Mouse (Mus musculus) hindbrain, embryonic 11.5 days (tissue): ENCODE measurements around the gene Inpp5f. TPM values are rescaled to one million over a fixed set of nuclear protein-coding genes. Genes with fewer than 3 reads are reported as not detected.
A peak's percentile ranks its signal among the peaks of the same experiment; 100 is the strongest.

Experiments
- ATAC-seq: fragments of 200-750 bp; cut with Nextera tagmentation; 2 replicates; pipeline ENCODE4 v1.8.0; 2017; ENCODE audit warnings: mild to moderate bottlenecking, moderate TSS enrichment, moderate library complexity; ENCODE audit not compliant: low FRiP score
- DNase-seq: peaks from one replicate; pipeline ENCODE4 v3.0.0-alpha.2; 2015; ENCODE audit warnings: low spot score
- H3K27ac ChIP-seq: fragments of 300-500 bp; sonication (generic); 2 replicates; pipeline ENCODE4 v1.5.1; 2014; ENCODE audit warnings: mild to moderate bottlenecking, low read depth, low read length
- H3K27me3 ChIP-seq: fragments of 300-500 bp; sonication (generic); 2 replicates; pipeline ENCODE4 v1.6.1; 2014; ENCODE audit warnings: mild to moderate bottlenecking, low read length, moderate library complexity, mixed read lengths; ENCODE audit not compliant: control insufficient read depth, insufficient read depth
- H3K36me3 ChIP-seq: fragments of 300-500 bp; sonication (generic); 2 replicates; pipeline ENCODE4 v1.6.1; 2014; ENCODE audit warnings: mild to moderate bottlenecking, low read length, moderate library complexity, mixed read lengths; ENCODE audit not compliant: control insufficient read depth, insufficient read depth
- H3K4me1 ChIP-seq: fragments of 300-500 bp; sonication (generic); replicated peaks from 2 replicates; pipeline ENCODE4 v1.6.1; 2014; ENCODE audit warnings: low read length, mixed read lengths; ENCODE audit not compliant: control insufficient read depth, insufficient read depth
- H3K4me2 ChIP-seq: fragments of 300-500 bp; sonication (generic); replicated peaks from 2 replicates; pipeline ENCODE4 v1.6.1; 2014; ENCODE audit warnings: mild to moderate bottlenecking, low read depth, low read length
- H3K4me3 ChIP-seq: fragments of 300-500 bp; sonication (generic); 2 replicates; pipeline ENCODE4 v1.5.1; 2014; ENCODE audit warnings: low read depth, low read length
- H3K9ac ChIP-seq: fragments of 300-500 bp; sonication (generic); 2 replicates; pipeline ENCODE4 v1.6.1; 2014; ENCODE audit warnings: low read depth, low read length
- H3K9me3 ChIP-seq: fragments of 300-500 bp; sonication (generic); 2 replicates; pipeline ENCODE4 v1.6.1; 2016; ENCODE audit warnings: low read length; ENCODE audit not compliant: control insufficient read depth
- WGBS: fragments of 180-500 bp; shearing (Covaris S2); extraction: QIAGEN DNeasy Blood & Tissue Kit; methylation state at CpG from one replicate; pipeline ENCODE4 v1.1.7; 2014; 5-methylcytosine and 5-hydroxymethylcytosine counted together
- polyA plus RNA-seq: library from polyadenylated mRNA; unstranded; fragments of >200 nt; fragmentation: Nextera tagmentation; extraction: Ambion mirVana; gene quantifications from 2 replicates; pipeline ENCODE4 v1.2.1, GENCODE M21; 2014

Gene Inpp5f
- polyA plus RNA-seq, 1 experiment from 2014 or later = 134 TPM

- Histone ChIP-seq H3K27ac (no peak overlapping the region), H3K4me3 (no peak overlapping the region), H3K27me3 (no peaks in the 10 kb centered on the region), H3K36me3 (no peaks in the 10 kb centered on the region), H3K9ac (no peak overlapping the region), H3K4me1 (no peaks in the 10 kb centered on the region), H3K4me2 (no peak overlapping the region), H3K9me3 (no peaks in the 10 kb centered on the region)
- DNase-seq = no peak
- WGBS = 86% methylated on average over 9 of the region's 9 CpGs
- no peak for ATAC-seq
These were observed 114.1 kb downstream of the Inpp5f start for GRCm38 (mm10) chr7:128725189-128725588.

GRCm38 (mm10) chr7:128726999-128727398, 115.9 kb downstream of the Inpp5f start:
- H3K27ac ChIP-seq = no peak overlapping the region
- no peaks in the 10 kb centered on the region for H3K4me1 ChIP-seq
- WGBS = 52% methylated on average over 10 of the region's 10 CpGs
- no peaks in the 10 kb centered on the region for H3K9me3 ChIP-seq
- no peak overlapping the region for H3K4me2 ChIP-seq
- DNase-seq = no peak
- no peak for ATAC-seq
- no peak overlapping the region for H3K9ac ChIP-seq
- H3K4me3 ChIP-seq = no peak overlapping the region
- no peaks in the 10 kb centered on the region for H3K27me3 ChIP-seq
- H3K36me3 ChIP-seq = no peaks in the 10 kb centered on the region

- H3K9ac ChIP-seq = no peak overlapping the region
- no peak overlapping the region for H3K27ac ChIP-seq
- WGBS = 37% methylated on average over 5 of the region's 5 CpGs
- no peaks in the 10 kb centered on the region for H3K27me3 ChIP-seq
- ATAC-seq (no peak), DNase-seq (no peak)
- no peak overlapping the region for H3K4me3 ChIP-seq
- no peaks in the 10 kb centered on the region for H3K9me3 ChIP-seq
- H3K4me1 ChIP-seq = no peaks in the 10 kb centered on the region
- no peak overlapping the region for H3K4me2 ChIP-seq
- H3K36me3 ChIP-seq = no peaks in the 10 kb centered on the region
These were observed 116.6 kb downstream of the Inpp5f start for GRCm38 (mm10) chr7:128727701-128728100.

- Histone ChIP-seq H3K4me1 (no peaks in the 10 kb centered on the region), H3K4me2 (no peak overlapping the region), H3K27me3 (no peaks in the 10 kb centered on the region), H3K36me3 (no peaks in the 10 kb centered on the region), H3K27ac (no peak overlapping the region), H3K9me3 (no peaks in the 10 kb centered on the region), H3K9ac (no peak overlapping the region), H3K4me3 (no peak overlapping the region)
- ATAC-seq (no peak), DNase-seq (no peak)
- WGBS = 92% methylated on average over 10 of the region's 10 CpGs
These were observed 117.6 kb downstream of the Inpp5f start for GRCm38 (mm10) chr7:128728738-128729137.

GRCm38 (mm10) chr7:128731585-128731984, 120.5 kb downstream of the Inpp5f start:
- H3K9me3 ChIP-seq = no peaks in the 10 kb centered on the region
- ATAC-seq (no peak), DNase-seq (no peak)
- 80% methylated on average over 2 of the region's 2 CpGs for WGBS
- H3K9ac ChIP-seq = no peak overlapping the region
- no peaks in the 10 kb centered on the region for H3K27me3 ChIP-seq
- peaks cover 2% of the 10 kb centered on the region; the same call in 1 of the 2 replicates for H3K36me3 ChIP-seq
- no peaks in the 10 kb centered on the region for H3K4me1 ChIP-seq
- no peak overlapping the region for H3K4me2 ChIP-seq
- H3K27ac ChIP-seq = no peak overlapping the region
- H3K4me3 ChIP-seq = no peak overlapping the region

GRCm38 (mm10) chr7:128738041-128738440, 126.9 kb downstream of the Inpp5f start:
- H3K9ac ChIP-seq = no peak overlapping the region
- ATAC-seq = no peak
- 90% methylated on average over 5 of the region's 5 CpGs for WGBS

GRCm38 (mm10) chr7:128739116-128739461, 128.0 kb downstream of the Inpp5f start:
- H3K4me2 ChIP-seq = peak overlapping the region; percentile 85
- no peak overlapping the region for H3K27ac ChIP-seq
- ATAC-seq (no peak), DNase-seq (peak; percentile 12)
- peak overlapping the region; percentile 92 for H3K4me3 ChIP-seq
- 2% methylated on average over 15 of the region's 15 CpGs for WGBS
- 0 out of 2 replicates have a peak, but pooled peaks cover 2% of the 10 kb centered on the region for H3K27me3 ChIP-seq
- no peaks in the 10 kb centered on the region for H3K9me3 ChIP-seq
- H3K9ac ChIP-seq = peak overlapping the region; percentile 97
- H3K4me1 ChIP-seq = no peaks in the 10 kb centered on the region
- H3K36me3 ChIP-seq = peaks cover 2% of the 10 kb centered on the region; the same call in 1 of the 2 replicates

More at GRCm38 (mm10) chr7:128738041-128738440, 126.9 kb downstream of the Inpp5f start:
- H3K27me3 ChIP-seq = 0 out of 2 replicates have a peak, but pooled peaks cover 2% of the 10 kb centered on the region
- no peak overlapping the region for H3K4me2 ChIP-seq
- no peak overlapping the region for H3K27ac ChIP-seq
- DNase-seq = no peak
- peaks cover 2% of the 10 kb centered on the region; the same call in 1 of the 2 replicates for H3K36me3 ChIP-seq
- H3K9me3 ChIP-seq = no peaks in the 10 kb centered on the region
- H3K4me1 ChIP-seq = no peaks in the 10 kb centered on the region
- H3K4me3 ChIP-seq = no peak overlapping the region

- Histone ChIP-seq H3K9ac (peak overlapping the region; percentile 97), H3K27me3 (0 out of 2 replicates have a peak, but pooled peaks cover 2% of the 10 kb centered on the region), H3K27ac (peak overlapping the region; percentile 87), H3K9me3 (no peaks in the 10 kb centered on the region), H3K36me3 (peaks cover 2% of the 10 kb centered on the region; the same call in 1 of the 2 replicates), H3K4me1 (no peaks in the 10 kb centered on the region), H3K4me3 (peak overlapping the region; percentile 92), H3K4me2 (peak overlapping the region; percentile 85)
- under 1% methylated on average over 69 of the region's 80 CpGs for WGBS
- ATAC-seq (peak; percentile 55), DNase-seq (peak; percentile 21)
These were observed 128.5 kb downstream of the Inpp5f start for GRCm38 (mm10) chr7:128739462-128740277.

GRCm38 (mm10) chr7:128740334-128740733, 129.2 kb downstream of the Inpp5f start, which contains the start of gene Mcmbp:
Gene Mcmbp, minus strand, starts transcription at chr7:128740495.
- Histone ChIP-seq H3K27ac (peak within 1 kb of the TSS; percentile 87), H3K4me1 (no peaks in the 10 kb centered on the region), H3K27me3 (0 out of 2 replicates have a peak, but pooled peaks cover 2% of the 10 kb centered on the region), H3K36me3 (no peaks in the 10 kb centered on the region), H3K9me3 (no peaks in the 10 kb centered on the region), H3K9ac (peak within 1 kb of the TSS; percentile 97), H3K4me3 (peak within 1 kb of the TSS; percentile 92), H3K4me2 (peak within 1 kb of the TSS; percentile 85)
- ATAC-seq = peak; percentile 88
- 0% methylated on average over 26 of the region's 35 CpGs for WGBS
- peak; percentile 98 for DNase-seq
